Mouse (Mus musculus): ENCODE measurements at regions not wholly inside any gene's neighbourhood (a gene's known extent, or its start where the extent isn't known, plus 50 kb on each side); places are given as distances from the start of the nearest gene placed in this dataset.

- no peak for DNase-seq (ENCODE audit: low read depth, low spot score)
Observed at GRCm38 (mm10) chr19:24622776-24623175, 51.0 kb upstream of the Tmem252 start.

- no peak for DNase-seq (ENCODE audit: low read depth, low spot score)
Observed at GRCm38 (mm10) chr19:24622309-24622708, 51.5 kb upstream of the Tmem252 start.

GRCm38 (mm10) chr19:24621610-24622220, 52.1 kb upstream of the Tmem252 start:
- peak; percentile 85 for DNase-seq (ENCODE audit: low read depth, low spot score)

- no peak for DNase-seq (ENCODE audit: low read depth, low spot score)
Observed at GRCm38 (mm10) chr19:24615762-24616310, 58.0 kb upstream of the Tmem252 start.

GRCm38 (mm10) chr19:24607884-24608283, 52.2 kb upstream of the Pip5k1b start:
- DNase-seq (ENCODE audit: low read depth, low spot score), result no peak

- DNase-seq (ENCODE audit: low read depth, low spot score), result peak; percentile 41
Observed at GRCm38 (mm10) chr19:24606390-24606976, 50.8 kb upstream of the Pip5k1b start.

Data from ZHBTc4 (cell line).